30 mouse cellular contexts compared by ENCODE assay signal in the genomic region with DNA sequence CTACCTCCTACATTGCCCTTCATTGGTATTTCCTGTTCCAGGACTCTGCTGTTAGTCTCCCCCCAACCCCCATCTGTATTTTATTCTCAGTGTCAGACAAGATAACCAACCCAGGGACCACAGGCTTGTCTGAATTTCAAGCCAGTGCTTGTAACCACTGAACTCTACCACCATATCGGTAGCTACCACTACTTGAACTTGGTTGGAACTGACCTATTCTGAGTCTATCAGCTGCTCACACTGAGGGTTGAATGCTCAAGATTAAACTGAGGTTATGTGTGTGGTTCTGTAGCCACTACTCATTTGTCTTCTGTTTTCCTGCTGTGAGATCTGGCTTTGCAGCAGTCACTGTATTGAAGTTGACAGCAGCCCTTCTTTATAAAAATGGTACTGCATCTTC.
DNase-seq lines count a peak whose midpoint lies in the region; ATAC-seq lines count a peak whose summit lies in the region.
"Had no signal": no experiment of that assay in that cellular context is flagged by ENCODE, and none has a peak within 500 bp of the region (broad histone marks: within the 10 kb centered on the region; RNA-seq: fewer than 3 reads in every experiment).

No protein-coding gene starts in this region.

- WGBS in liver, embryonic 15.5 days (ENCODE audit: insufficient replicate concordance): 16% methylated on average over 1 of the region's 1 CpGs

- H3K4me1 ChIP-seq in megakaryocyte, embryonic 14.5 days: peaks cover 74% of the 10 kb centered on the region
- H3K4me1 ChIP-seq in liver, embryonic 15.5 days (replicated peaks): peaks cover 12% of the 10 kb centered on the region; the same call in 1 of the 2 replicates
- H3K4me1 ChIP-seq: intestine, embryonic 15.5 days; limb, embryonic 15.5 days had no signal

- H3K4me2 ChIP-seq in liver, embryonic 15.5 days: no peak overlapping the region
- H3K4me2 ChIP-seq: hindbrain, embryonic 12.5 days; intestine, embryonic 15.5 days; limb, embryonic 15.5 days; lung, embryonic 15.5 days had no signal

- H3K4me3 ChIP-seq in megakaryocyte, embryonic 14.5 days (replicated peaks): peak overlapping the region; percentile 78
- no peak overlapping the region for H3K4me3 ChIP-seq in liver, embryonic 15.5 days (replicated peaks)
- H3K4me3 ChIP-seq: erythroblast, embryonic 14.5 days; hindbrain, embryonic 12.5 days; intestine, embryonic 15.5 days; limb, embryonic 10.5 days; limb, embryonic 15.5 days; lung, embryonic 15.5 days had no signal

- H3K36me3 ChIP-seq in megakaryocyte, embryonic 14.5 days (replicated peaks; ENCODE audit: low read length): peaks cover 5% of the 10 kb centered on the region
- H3K36me3 ChIP-seq in liver, embryonic 15.5 days (replicated peaks): no peaks in the 10 kb centered on the region
- H3K36me3 ChIP-seq: G1E; hindbrain, embryonic 12.5 days; intestine, embryonic 15.5 days; limb, embryonic 10.5 days; limb, embryonic 15.5 days; lung, embryonic 15.5 days had no signal

- peak; percentile 7 for DNase-seq in liver
- DNase-seq in cerebellum, postnatal 4 days (ENCODE audit: low spot score in 2 of 2): no peak
- DNase-seq in kidney, adult 18-20 months: no peak
- DNase-seq in left cerebral cortex, adult 9 months (ENCODE audit: low spot score in 2 of 2): no peak
- DNase-seq in kidney, postnatal 14 days: no peak
- DNase-seq: adrenal gland, adult 8-10 months; cerebellum, adult 11 months; cerebellum, adult 9-11 months; gastrocnemius, postnatal 14 days; kidney, adult 8-10 months; layer of hippocampus, postnatal 36 days; midbrain, embryonic 14.5 days; retina, postnatal 1 day; right cerebral cortex, postnatal 25 days; thymus, adult 18-20 months; thymus, postnatal 25 days had no signal

- no peak for ATAC-seq in megakaryocyte, adult 5-6 weeks (ENCODE audit: poor library complexity, severe bottlenecking)
- ATAC-seq in liver, embryonic 15.5 days (ENCODE audit: insufficient read depth): peak; percentile 90
- ATAC-seq: activated CD4-positive, CD25-positive, alpha-beta regulatory T cell, adult 4 months; hindbrain, postnatal 0 days; intestine, embryonic 15.5 days had no signal

- H3K9me3 ChIP-seq in megakaryocyte, embryonic 14.5 days: no peaks in the 10 kb centered on the region
- no peaks in the 10 kb centered on the region for H3K9me3 ChIP-seq in liver, embryonic 15.5 days (replicated peaks)
- H3K9me3 ChIP-seq: G1E; hindbrain, embryonic 12.5 days; intestine, embryonic 15.5 days; limb, embryonic 10.5 days; limb, embryonic 15.5 days; lung, embryonic 15.5 days had no signal

- no peaks in the 10 kb centered on the region for H3K27me3 ChIP-seq in megakaryocyte, embryonic 14.5 days (replicated peaks)
- H3K27me3 ChIP-seq in liver, embryonic 15.5 days: no peaks in the 10 kb centered on the region
- H3K27me3 ChIP-seq: hindbrain, embryonic 12.5 days; intestine, embryonic 15.5 days; limb, embryonic 15.5 days; lung, embryonic 15.5 days had no signal

- H3K9ac ChIP-seq in liver, embryonic 15.5 days: no peak overlapping the region
- H3K9ac ChIP-seq: hindbrain, embryonic 12.5 days; intestine, embryonic 15.5 days; limb, embryonic 15.5 days; lung, embryonic 15.5 days had no signal

- H3K27ac ChIP-seq in liver, embryonic 15.5 days (replicated peaks): no peak overlapping the region
- H3K27ac ChIP-seq: hindbrain, embryonic 12.5 days; hindbrain, postnatal 0 days; intestine, embryonic 15.5 days; kidney, postnatal 0 days; limb, embryonic 15.5 days; lung, embryonic 15.5 days; stomach, postnatal 0 days had no signal
